ENCODE assay signal across 8 mouse cellular contexts in the genomic region with DNA sequence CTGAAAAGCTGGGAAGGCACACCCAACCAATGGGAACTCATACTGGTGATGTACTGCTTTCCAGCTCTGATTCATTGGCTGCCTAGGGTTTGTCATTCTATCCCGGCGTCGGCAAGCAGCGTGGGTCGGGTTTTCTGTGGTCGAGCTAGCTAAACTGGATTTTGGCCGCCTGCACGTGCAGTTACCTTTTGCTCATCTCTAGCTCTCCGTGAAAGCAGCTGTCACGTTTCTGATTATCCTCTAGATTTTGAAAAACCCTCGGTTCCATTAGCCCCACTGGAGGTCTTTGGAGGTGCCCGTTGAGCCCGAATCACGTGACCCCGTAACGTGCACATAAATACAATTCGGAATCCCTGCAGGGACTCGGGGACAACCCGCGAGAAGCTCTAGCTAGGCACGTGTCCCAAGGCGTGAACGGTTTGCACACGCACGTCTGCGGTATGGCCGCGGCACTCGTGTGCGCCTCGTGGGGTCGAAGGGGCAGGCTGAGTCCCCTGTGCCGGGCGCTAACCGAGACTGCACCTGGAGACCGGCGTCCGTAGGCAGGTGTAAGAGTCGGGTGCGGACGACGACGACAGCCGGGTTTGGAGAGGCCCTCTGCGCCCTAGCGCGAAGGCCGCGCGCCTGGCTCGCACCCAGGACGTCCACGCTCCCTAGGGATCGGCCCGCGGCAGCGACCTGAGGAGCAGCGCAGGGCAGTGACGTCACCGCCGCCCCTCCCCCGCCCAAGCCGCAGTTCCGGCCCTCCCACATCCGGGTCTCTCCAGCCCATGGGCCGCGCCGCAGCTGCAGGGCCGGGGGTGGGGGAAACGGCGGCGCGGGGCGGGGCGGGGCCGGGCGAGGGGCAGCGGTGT. TPM values are rescaled to one million over a fixed set of nuclear protein-coding genes. Genes with fewer than 3 reads are reported as not detected.
DNase-seq lines count a peak whose midpoint lies in the region; ATAC-seq and TF ChIP-seq lines count a peak whose summit lies in the region.

No protein-coding gene starts in this region.

- no peak for TF ChIP-seq RAD21 in CH12.LX (IDR thresholded peaks at IDR 0.05; ENCODE audit: low read depth, low read length)

- H3K27me3 ChIP-seq in CH12.LX (replicated peaks), result no peaks in the 10 kb centered on the region
- H3K27me3 ChIP-seq in heart, embryonic 15.5 days, result no peaks in the 10 kb centered on the region
- no peaks in the 10 kb centered on the region for H3K27me3 ChIP-seq in liver, embryonic 14.5 days (ENCODE audit: control insufficient read depth, insufficient read depth, low read length)
- H3K27me3 ChIP-seq in neural tube, embryonic 11.5 days (ENCODE audit: control insufficient read depth, insufficient read depth, low read length), result no peaks in the 10 kb centered on the region
- H3K27me3 ChIP-seq in stomach, postnatal 0 days (ENCODE audit: control insufficient read depth, insufficient read depth, low read length), result no peaks in the 10 kb centered on the region

- peaks cover 0 to 29% of the 10 kb centered on the region in 2 experiments; a peak in 2 of 4 replicates for H3K4me1 ChIP-seq in CH12.LX (ENCODE audit: control insufficient read depth in 1 of 2, insufficient read depth in 2 of 2)
- peaks cover 28% of the 10 kb centered on the region for H3K4me1 ChIP-seq in heart, embryonic 15.5 days (replicated peaks)
- peaks cover 13 to 20% of the 10 kb centered on the region in 2 experiments for H3K4me1 ChIP-seq in liver, embryonic 14.5 days (replicated peaks; ENCODE audit: control insufficient read depth in 2 of 2, insufficient read depth in 2 of 2, low read length in 1 of 2)
- peaks cover 11% of the 10 kb centered on the region for H3K4me1 ChIP-seq in neural tube, embryonic 11.5 days (ENCODE audit: control insufficient read depth, insufficient read depth, low read length)
- H3K4me1 ChIP-seq in stomach, postnatal 0 days (replicated peaks; ENCODE audit: control insufficient read depth, insufficient read depth), result no peaks in the 10 kb centered on the region

- H3K9ac ChIP-seq in CH12.LX (ENCODE audit: insufficient read depth, low read depth), result peak overlapping the region; percentile 81
- H3K9ac ChIP-seq in heart, embryonic 15.5 days, result peak overlapping the region; percentile 100
- H3K9ac ChIP-seq in liver, embryonic 14.5 days (replicated peaks), result peak overlapping the region; percentile 82
- H3K9ac ChIP-seq in neural tube, embryonic 11.5 days (ENCODE audit: low read length), result peak overlapping the region; percentile 95
- peak overlapping the region; percentile 100 for H3K9ac ChIP-seq in stomach, postnatal 0 days (ENCODE audit: low read length)

- ATAC-seq in heart, embryonic 15.5 days (replicated peaks; ENCODE audit: insufficient number of reproducible peaks, insufficient read depth, low FRiP score, low read depth), result peak; percentile 93
- peak; percentile 87 for ATAC-seq in liver, embryonic 14.5 days (ENCODE audit: insufficient read depth)
- ATAC-seq in neural tube, embryonic 11.5 days (ENCODE audit: insufficient read depth, low FRiP score, low TSS enrichment), result peak; percentile 92
- ATAC-seq in stomach, postnatal 0 days (ENCODE audit: low FRiP score, low TSS enrichment), result peak; percentile 95

- dilution Hi-C loops in CH12.LX (cut with MboI; ENCODE audit: extremely low pct_ligation_motif_present, extremely low pct_unique_long_range_greater_than_20kb, low sequenced_read_pairs), result no loop called here

- peak overlapping the region; percentile 81 to 91 (median 86) for H3K4me3 ChIP-seq in CH12.LX (replicated peaks in 1 of 3; ENCODE audit: low read depth in 2 of 3, low read length in 2 of 3, poor library complexity in 1 of 3)
- H3K4me3 ChIP-seq in heart, embryonic 15.5 days, result peak overlapping the region; percentile 83
- H3K4me3 ChIP-seq in liver, embryonic 14.5 days (ENCODE audit: insufficient read depth in 1 of 2, low read depth in 2 of 2, low read length in 2 of 2), result peak overlapping the region; percentile 77 to 84
- H3K4me3 ChIP-seq in neural tube, embryonic 11.5 days (ENCODE audit: low read depth, low read length), result peak overlapping the region; percentile 91
- H3K4me3 ChIP-seq in stomach, postnatal 0 days (ENCODE audit: low read depth, low read length), result peak overlapping the region; percentile 89

- TF ChIP-seq CTCF in CH12.LX (conservative IDR thresholded peaks at IDR 0.05 in 1 of 2, IDR thresholded peaks at IDR 0.05 in 1 of 2; ENCODE audit: low read depth in 2 of 2, low read length in 2 of 2), result no peak
- TF ChIP-seq CTCF in liver, embryonic 14.5 days (IDR thresholded peaks at IDR 0.05; ENCODE audit: low read depth), result no peak
- no peak for TF ChIP-seq CTCF in stomach, postnatal 0 days (IDR thresholded peaks at IDR 0.05; ENCODE audit: low read depth)

- H3K79me2 ChIP-seq in CH12.LX (replicated peaks; ENCODE audit: control insufficient read depth, extremely low read depth, insufficient read depth, poor library complexity, severe bottlenecking), result peaks cover 33% of the 10 kb centered on the region

- in situ Hi-C loops in CH12.LX (cut with MboI; ENCODE audit: low pct_ligation_motif_present, low pct_unique_long_range_greater_than_20kb, low sequenced_read_pairs), result no loop called here

- H3K4me2 ChIP-seq in CH12.LX (ENCODE audit: insufficient read depth, low read depth, poor library complexity, severe bottlenecking), result peak overlapping the region; percentile 52
- H3K4me2 ChIP-seq in heart, embryonic 15.5 days, result peak overlapping the region; percentile 80
- peak overlapping the region; percentile 82 for H3K4me2 ChIP-seq in liver, embryonic 14.5 days (ENCODE audit: low read depth)
- peak overlapping the region; percentile 58 for H3K4me2 ChIP-seq in neural tube, embryonic 11.5 days (ENCODE audit: low read depth)
- H3K4me2 ChIP-seq in stomach, postnatal 0 days (replicated peaks; ENCODE audit: low read depth), result peak overlapping the region; percentile 90

- no peaks in the 10 kb centered on the region for H3K9me3 ChIP-seq in CH12.LX (replicated peaks; ENCODE audit: low read length)
- no peaks in the 10 kb centered on the region for H3K9me3 ChIP-seq in heart, embryonic 15.5 days (replicated peaks)
- no peaks in the 10 kb centered on the region for H3K9me3 ChIP-seq in liver, embryonic 14.5 days (ENCODE audit: control insufficient read depth, low read length)
- H3K9me3 ChIP-seq in neural tube, embryonic 11.5 days (ENCODE audit: control insufficient read depth, low read length), result no peaks in the 10 kb centered on the region
- no peaks in the 10 kb centered on the region for H3K9me3 ChIP-seq in stomach, postnatal 0 days (ENCODE audit: control insufficient read depth, low read length)

- H3K27ac ChIP-seq in CH12.LX (ENCODE audit: insufficient read depth, low read depth), result peak overlapping the region; percentile 73
- H3K27ac ChIP-seq in heart, embryonic 15.5 days, result peak overlapping the region; percentile 99
- H3K27ac ChIP-seq in liver, embryonic 14.5 days, result peak overlapping the region; percentile 81
- peak overlapping the region; percentile 96 for H3K27ac ChIP-seq in neural tube, embryonic 11.5 days (ENCODE audit: low read depth, low read length)
- H3K27ac ChIP-seq in stomach, postnatal 0 days (replicated peaks), result peak overlapping the region; percentile 100

- under 1% methylated on average over 74 of the region's 78 CpGs for WGBS in heart, embryonic 15.5 days
- under 1% methylated on average over 75 of the region's 78 CpGs for WGBS in liver, embryonic 14.5 days (ENCODE audit: insufficient replicate concordance)
- under 1% methylated on average over 68 of the region's 78 CpGs for WGBS in neural tube, embryonic 11.5 days
- WGBS in stomach, postnatal 0 days, result under 1% methylated on average over 58 of the region's 78 CpGs

- TF ChIP-seq EP300 in CH12.LX (IDR thresholded peaks at IDR 0.05; ENCODE audit: low read length), result no peak
- TF ChIP-seq EP300 in liver, embryonic 14.5 days (IDR thresholded peaks at IDR 0.05; ENCODE audit: low read depth), result no peak
- peak; percentile 81 for TF ChIP-seq EP300 in stomach, postnatal 0 days (optimal IDR thresholded peaks at IDR 0.05)

- peak; percentile 95 for DNase-seq in CH12.LX (ENCODE audit: extremely low read depth)
- DNase-seq in c-Kit-negative CD71-positive TER-119-positive erythroid progenitor cells, embryonic 14.5 days (ENCODE audit: low read depth, low spot score), result peak; percentile 72
- DNase-seq in fibroblast of lung, adult 2 months (ENCODE audit: low read depth), result peak; percentile 80
- peak; percentile 96 to 97 for DNase-seq in kidney, postnatal 25 days
- DNase-seq in liver, embryonic 14.5 days (ENCODE audit: low read depth in 3 of 3, low spot score in 3 of 3), result peak; percentile 80 to 86 (median 82)
- DNase-seq in neural tube, embryonic 11.5 days (ENCODE audit: low spot score), result peak; percentile 96
- peak; percentile 96 for DNase-seq in stomach, postnatal 0 days (ENCODE audit: low spot score)

- no peaks in the 10 kb centered on the region for H3K36me3 ChIP-seq in CH12.LX (replicated peaks in 1 of 2; ENCODE audit: control insufficient read depth in 1 of 2, insufficient read depth in 1 of 2, low read length in 1 of 2)
- H3K36me3 ChIP-seq in heart, embryonic 15.5 days, result no peaks in the 10 kb centered on the region
- H3K36me3 ChIP-seq in liver, embryonic 14.5 days (replicated peaks; ENCODE audit: control insufficient read depth, insufficient read depth, low read depth), result no peaks in the 10 kb centered on the region
- H3K36me3 ChIP-seq in neural tube, embryonic 11.5 days (ENCODE audit: control insufficient read depth, insufficient read depth, low read length), result no peaks in the 10 kb centered on the region
- H3K36me3 ChIP-seq in stomach, postnatal 0 days (ENCODE audit: control insufficient read depth, insufficient read depth, low read length), result no peaks in the 10 kb centered on the region

- peak; percentile 89 for TF ChIP-seq POLR2A in CH12.LX (IDR thresholded peaks at IDR 0.05; ENCODE audit: low read depth, low read length)

TF ChIP-seq in CH12.LX, 34 proteins besides CTCF, POLR2A, EP300 and RAD21 (continues in another document):
- TF ChIP-seq GABPA (IDR thresholded peaks at IDR 0.05; ENCODE audit: insufficient replicate concordance, low read depth, low read length) (no peak; the same call in 1 of the 2 replicates), TCF12 (IDR thresholded peaks at IDR 0.05; ENCODE audit: low read depth, low read length) (peak; percentile 63), USF1 (IDR thresholded peaks at IDR 0.05; ENCODE audit: low read depth, low read length) (peak; percentile 87), MAX (IDR thresholded peaks at IDR 0.05; ENCODE audit: low read length) (peak; percentile 92; the same call in 1 of the 2 replicates), UBTF (IDR thresholded peaks at IDR 0.05; ENCODE audit: low read depth, low read length) (no peak)

RNA-seq across cellular contexts. Expression of a gene that starts 3.3 kb away (rescaled TPM):
- total RNA-seq in CH12.LX (2012; rRNA removed), result 78.8 and 80.0 TPM in 2 replicates
- 112 and 130 TPM in 2 replicates for total RNA-seq in CH12.LX (2014; rRNA removed)
- polyA plus RNA-seq in CH12.LX (2012; ENCODE audit: insufficient read length, low read depth), result 98.4 and 125 TPM in 2 replicates
- 36.6 and 43.5 TPM in 2 replicates for polyA plus RNA-seq in heart, embryonic 15.5 days (2015; fragmentation: Nextera tagmentation; extraction: Ambion mirVana)
- polyA plus RNA-seq in liver, embryonic 14.5 days (2012; rRNA removed), result 20.7 and 37.5 TPM in 2 replicates
- polyA plus RNA-seq in liver, embryonic 14.5 days (2014; fragmentation: Nextera tagmentation; extraction: Ambion mirVana), result 34.1 and 37.2 TPM in 2 replicates
- 71.3 and 73.6 TPM in 2 replicates for polyA plus RNA-seq in neural tube, embryonic 11.5 days (2014; fragmentation: Nextera tagmentation; extraction: Ambion mirVana)
- 51.2 and 55.0 TPM in 2 replicates for polyA plus RNA-seq in stomach, postnatal 0 days (2015; fragmentation: Nextera tagmentation; extraction: Ambion mirVana)

Comparison
In these comparisons a context has a peak if more than half of its experiments do, and no peak if none do; other contexts are left out.
1. Peak in every context shown above with its lines: DNase-seq, ATAC-seq, H3K4me3 ChIP-seq and H3K27ac ChIP-seq.